Mouse (Mus musculus): ENCODE measurements around the gene Hrg.

DNA sequence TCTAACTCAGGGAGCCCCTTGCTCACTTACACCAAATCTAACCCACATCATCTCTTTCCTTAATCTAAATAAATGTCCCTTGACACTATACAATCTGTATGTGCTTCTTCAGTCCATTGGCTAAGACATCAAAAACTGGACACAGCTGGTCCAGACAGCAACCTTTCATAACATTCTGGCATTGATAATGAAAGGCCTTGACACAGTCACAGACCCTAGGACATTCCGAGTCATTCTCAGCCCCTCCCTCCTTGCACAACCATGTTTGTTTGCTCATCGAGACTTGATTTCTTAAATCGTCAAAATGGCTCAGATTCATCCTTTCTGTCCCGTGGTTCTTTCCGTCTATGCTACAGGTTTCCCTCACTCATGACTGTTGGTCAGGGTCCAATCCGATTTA is 41.6 kb upstream of the Hrg start:
- TF ChIP-seq CTCF (IDR thresholded peaks at IDR 0.05; ENCODE audit: borderline replicate concordance, insufficient read depth, low read depth, low read length) (no peak), POLR2A (IDR thresholded peaks at IDR 0.05; ENCODE audit: borderline replicate concordance, insufficient read depth, low read length) (no peak)

All from cerebellum, adult 2 months (tissue).